Mouse (Mus musculus): Measurements from ENCODE around the gene Hexim1.
A peak's percentile ranks its signal among the peaks of the same experiment; 100 is the strongest.

Gene Hexim1

GRCm38 (mm10) chr11:103116008-103116818 lies at the start of gene Hexim1:
TSS of gene Hexim1 (plus strand) at chr11:103116231.
- peak; percentile 100 for DNase-seq

- no peak for DNase-seq
Measured at GRCm38 (mm10) chr11:103067051-103067361, 49.0 kb upstream of the Hexim1 start.

GRCm38 (mm10) chr11:103067457-103068001 lies 48.5 kb upstream of the Hexim1 start:
- DNase-seq = no peak

GRCm38 (mm10) chr11:103068272-103068671 lies 47.8 kb upstream of the Hexim1 start:
- no peak for DNase-seq

GRCm38 (mm10) chr11:103068884-103069283 lies 47.1 kb upstream of the Hexim1 start:
- DNase-seq = no peak

GRCm38 (mm10) chr11:103069731-103070130 lies 46.3 kb upstream of the Hexim1 start:
- DNase-seq = no peak

GRCm38 (mm10) chr11:103070322-103070880 lies 45.6 kb upstream of the Hexim1 start:
- no peak for DNase-seq

- no peak for DNase-seq
Measured at GRCm38 (mm10) chr11:103073671-103074070, 42.4 kb upstream of the Hexim1 start.

GRCm38 (mm10) chr11:103074121-103074650 lies 41.8 kb upstream of the Hexim1 start:
- DNase-seq = no peak

GRCm38 (mm10) chr11:103074796-103075323 lies 41.2 kb upstream of the Hexim1 start:
- no peak for DNase-seq

GRCm38 (mm10) chr11:103076010-103076409 lies 40.0 kb upstream of the Hexim1 start:
- DNase-seq = peak; percentile 76

- DNase-seq = no peak
Measured at GRCm38 (mm10) chr11:103076581-103076980, 39.5 kb upstream of the Hexim1 start.

GRCm38 (mm10) chr11:103078131-103078530 lies 37.9 kb upstream of the Hexim1 start:
- DNase-seq = no peak

- no peak for DNase-seq
Measured at GRCm38 (mm10) chr11:103080323-103081091, 35.5 kb upstream of the Hexim1 start.

GRCm38 (mm10) chr11:103081631-103082030 lies 34.4 kb upstream of the Hexim1 start:
- no peak for DNase-seq

- no peak for DNase-seq
Measured at GRCm38 (mm10) chr11:103093306-103093705, 22.7 kb upstream of the Hexim1 start.

- no peak for DNase-seq
Measured at GRCm38 (mm10) chr11:103093862-103094833, 21.9 kb upstream of the Hexim1 start.

GRCm38 (mm10) chr11:103095107-103095670 lies 20.8 kb upstream of the Hexim1 start:
- DNase-seq = no peak

GRCm38 (mm10) chr11:103095801-103096200 lies 20.2 kb upstream of the Hexim1 start:
- DNase-seq = no peak

GRCm38 (mm10) chr11:103096979-103097894 lies 18.8 kb upstream of the Hexim1 start:
- DNase-seq = no peak
